Mouse (Mus musculus) embryonic facial prominence, embryonic 12.5 days (tissue): ENCODE results near the gene Cfap300. TPM values are rescaled to one million over a fixed set of nuclear protein-coding genes. Genes with fewer than 3 reads are reported as not detected.

Experiments
- ATAC-seq: fragments of 200-750 bp; cut with Nextera tagmentation; 2 replicates; pipeline ENCODE4 v1.8.0; 2017; ENCODE audit not compliant: insufficient number of reproducible peaks, insufficient read depth, low FRiP score, low TSS enrichment
- H3K27ac ChIP-seq: fragments of 300-500 bp; sonication (generic); 2 replicates; pipeline ENCODE4 v1.5.1; 2016; ENCODE audit warnings: mild to moderate bottlenecking
- H3K27me3 ChIP-seq: fragments of 300-500 bp; sonication (generic); 2 replicates; pipeline ENCODE4 v1.6.1; 2016; ENCODE audit warnings: mild to moderate bottlenecking, moderate library complexity
- H3K36me3 ChIP-seq: fragments of 300-500 bp; sonication (generic); 2 replicates; pipeline ENCODE4 v1.6.1; 2016; ENCODE audit warnings: mild to moderate bottlenecking
- H3K4me1 ChIP-seq: fragments of 300-500 bp; sonication (generic); 2 replicates; pipeline ENCODE4 v1.6.1; 2016
- H3K4me2 ChIP-seq: fragments of 300-500 bp; sonication (generic); replicated peaks from 2 replicates; pipeline ENCODE4 v1.6.1; 2016; ENCODE audit warnings: mild to moderate bottlenecking, moderate library complexity
- H3K4me3 ChIP-seq: fragments of 300-500 bp; sonication (generic); 2 replicates; pipeline ENCODE4 v1.5.1; 2016; ENCODE audit warnings: mild to moderate bottlenecking
- H3K9ac ChIP-seq: fragments of 300-500 bp; sonication (generic); 2 replicates; pipeline ENCODE4 v1.6.1; 2016; ENCODE audit warnings: mild to moderate bottlenecking, moderate library complexity
- H3K9me3 ChIP-seq: fragments of 300-500 bp; sonication (generic); 2 replicates; pipeline ENCODE4 v1.6.1; 2016; ENCODE audit warnings: mild to moderate bottlenecking, moderate library complexity
- WGBS: fragments of 180-500 bp; shearing (Covaris S2); methylation state at CpG from one replicate; pipeline ENCODE4 v1.1.7; 2016; 5-methylcytosine and 5-hydroxymethylcytosine counted together
- polyA plus RNA-seq: library from polyadenylated mRNA; unstranded; fragments of >200 nt; fragmentation: Nextera tagmentation; extraction: Ambion mirVana; gene quantifications from 2 replicates; pipeline ENCODE4 v1.2.1, GENCODE M21; 2016

Gene Cfap300
- polyA plus RNA-seq, 1 experiment from 2014 or later = 16.8 TPM

DNA sequence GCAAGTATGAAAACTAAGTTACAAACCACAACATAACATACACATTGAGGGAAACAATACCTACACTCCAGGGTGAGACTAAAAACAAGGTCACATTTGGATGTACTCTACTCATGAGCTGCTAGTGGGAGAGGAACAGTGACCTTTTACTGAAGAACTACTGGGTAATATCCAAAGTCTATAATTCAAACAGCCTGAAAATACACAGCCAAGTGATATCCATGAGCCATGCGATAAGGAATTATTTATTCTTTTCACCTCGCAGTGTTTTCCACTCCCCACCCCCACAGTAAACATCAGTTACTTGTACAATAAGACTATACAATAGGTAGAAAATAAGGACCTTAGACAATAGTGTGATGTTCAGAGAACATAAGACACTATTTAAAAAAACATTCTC is 62.5 kb downstream of the Cfap300 start:
- 86% methylated on average over 2 of the region's 2 CpGs for WGBS
- no peak overlapping the region for H3K27ac ChIP-seq

DNA sequence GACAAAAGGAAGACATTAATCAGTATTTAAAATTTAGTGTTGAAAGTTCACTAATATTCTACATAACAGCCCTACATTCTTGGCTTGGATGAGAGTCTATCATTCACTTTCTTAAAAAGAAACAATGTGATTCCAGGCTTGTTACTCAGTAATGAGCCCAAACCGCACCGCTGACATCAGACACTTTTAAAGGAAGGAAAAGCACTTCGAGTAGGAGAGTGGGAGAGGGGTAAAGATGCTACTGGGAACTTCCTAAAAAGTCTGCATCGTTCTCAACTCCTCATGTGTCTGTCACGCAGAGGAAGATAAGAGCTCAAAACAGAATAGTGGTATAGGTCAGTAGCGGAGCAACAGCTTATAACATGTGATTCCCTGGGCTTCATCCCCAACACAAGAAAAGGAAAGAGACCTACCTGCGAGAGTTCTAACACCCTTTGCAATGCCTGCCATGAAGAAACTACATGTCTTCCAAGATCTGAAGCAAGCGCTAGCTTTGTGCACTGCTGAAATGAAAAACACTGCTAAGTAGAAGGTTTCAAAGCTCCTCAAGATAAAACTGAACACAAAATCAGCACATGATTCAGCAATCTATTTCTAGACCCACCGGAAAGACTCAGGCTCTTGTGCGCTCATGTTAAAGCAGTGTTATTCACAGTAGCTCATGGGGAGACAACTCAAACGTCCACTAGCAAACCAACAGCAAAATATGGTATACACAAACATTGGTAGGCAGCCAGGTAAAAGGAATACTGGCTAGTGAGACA is 63.3 kb downstream of the Cfap300 start:
- Histone ChIP-seq H3K9ac (no peak overlapping the region), H3K9me3 (no peaks in the 10 kb centered on the region), H3K27me3 (no peaks in the 10 kb centered on the region), H3K4me2 (no peak overlapping the region), H3K4me1 (no peaks in the 10 kb centered on the region), H3K4me3 (no peak overlapping the region), H3K36me3 (peaks cover 23% of the 10 kb centered on the region), H3K27ac (no peak overlapping the region)
- no peak for ATAC-seq
- WGBS = 91% methylated on average over 11 of the region's 11 CpGs

More for the DNA sequence above, 62.5 kb downstream of the Cfap300 start:
- no peak for ATAC-seq
- Histone ChIP-seq H3K9ac (no peak overlapping the region), H3K27me3 (no peaks in the 10 kb centered on the region), H3K4me2 (no peak overlapping the region), H3K4me1 (no peaks in the 10 kb centered on the region), H3K36me3 (peaks cover 18% of the 10 kb centered on the region), H3K9me3 (no peaks in the 10 kb centered on the region), H3K4me3 (no peak overlapping the region)

DNA sequence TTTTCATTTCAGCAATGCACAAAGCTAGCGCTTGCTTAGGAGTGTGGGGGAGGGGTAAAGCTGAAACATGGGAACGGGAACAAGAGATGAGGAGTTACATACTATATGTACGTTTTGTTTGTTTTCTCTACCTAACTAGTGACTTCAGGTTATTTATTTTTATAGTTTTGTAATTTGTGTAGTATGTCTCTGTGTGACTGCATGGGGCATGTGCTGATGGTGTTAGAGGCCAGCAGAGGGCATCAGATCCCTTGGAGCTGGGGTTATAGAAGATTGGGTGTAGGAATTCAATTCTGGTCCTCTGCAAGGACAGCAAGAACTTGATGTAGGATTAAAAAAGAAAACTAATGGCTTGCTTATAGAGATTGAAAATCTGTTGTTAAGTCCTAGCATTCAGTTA is 64.1 kb downstream of the Cfap300 start:
- H3K27me3 ChIP-seq = no peaks in the 10 kb centered on the region
- H3K4me2 ChIP-seq = no peak overlapping the region
- no peak overlapping the region for H3K27ac ChIP-seq
- no peaks in the 10 kb centered on the region for H3K9me3 ChIP-seq
- ATAC-seq = no peak
- H3K9ac ChIP-seq = no peak overlapping the region
- no peak overlapping the region for H3K4me3 ChIP-seq
- WGBS = 79% methylated on average over 3 of the region's 3 CpGs
- no peaks in the 10 kb centered on the region for H3K4me1 ChIP-seq
- peaks cover 30% of the 10 kb centered on the region for H3K36me3 ChIP-seq

DNA sequence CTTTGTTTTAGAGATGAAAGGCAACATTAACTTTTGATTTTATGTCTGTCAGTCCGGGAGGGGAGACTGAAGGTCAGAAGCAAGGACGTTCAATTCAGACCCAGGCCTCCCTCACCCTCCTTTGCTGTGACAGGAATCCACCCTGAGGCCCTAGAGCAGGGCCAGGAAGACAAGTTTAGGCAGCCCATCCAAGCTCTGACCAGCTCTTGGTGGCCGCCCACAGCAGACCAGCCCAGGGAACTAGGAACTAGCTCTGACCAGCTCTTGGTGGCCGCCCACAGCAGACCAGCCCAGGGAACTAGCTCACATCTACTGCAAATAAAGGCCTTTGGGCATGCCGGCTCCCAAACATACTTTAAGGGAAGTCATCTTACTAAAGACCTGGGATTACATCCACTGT is 65.0 kb downstream of the Cfap300 start:
- WGBS = 76% methylated on average over 5 of the region's 5 CpGs
- Histone ChIP-seq H3K36me3 (peaks cover 39% of the 10 kb centered on the region), H3K9ac (no peak overlapping the region), H3K27ac (no peak overlapping the region), H3K9me3 (no peaks in the 10 kb centered on the region), H3K4me3 (no peak overlapping the region), H3K27me3 (no peaks in the 10 kb centered on the region), H3K4me2 (no peak overlapping the region), H3K4me1 (no peaks in the 10 kb centered on the region)
- no peak for ATAC-seq

DNA sequence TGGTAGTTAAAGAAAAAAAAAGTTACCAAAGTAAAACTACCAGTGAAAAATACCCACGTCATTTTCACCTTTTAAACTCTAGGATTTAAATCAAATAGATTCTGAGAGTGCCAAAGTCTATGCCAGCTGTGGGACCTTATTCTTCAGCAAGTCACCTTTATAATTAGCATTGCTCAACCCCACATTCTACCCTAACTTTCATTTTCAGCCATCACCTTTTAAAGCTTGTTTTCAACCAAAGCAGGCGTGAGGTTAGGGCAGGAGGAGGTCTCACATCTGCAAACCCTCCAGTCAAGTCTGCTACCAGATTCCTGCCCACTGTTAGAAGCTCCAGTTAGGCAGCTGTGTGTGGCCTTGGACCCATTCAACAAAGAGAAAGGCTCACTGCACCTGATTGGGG is 70.6 kb downstream of the Cfap300 start:
- 75% methylated on average over 2 of the region's 2 CpGs for WGBS
- no peak overlapping the region for H3K9ac ChIP-seq
- H3K36me3 ChIP-seq = peaks cover 39% of the 10 kb centered on the region

More for the DNA sequence above, 70.6 kb downstream of the Cfap300 start:
- Histone ChIP-seq H3K4me1 (no peaks in the 10 kb centered on the region), H3K4me3 (no peak overlapping the region), H3K9me3 (no peaks in the 10 kb centered on the region), H3K4me2 (no peak overlapping the region), H3K27ac (no peak overlapping the region), H3K27me3 (no peaks in the 10 kb centered on the region)
- no peak for ATAC-seq

Other genes starting within 250 kb of the Cfap300 start
- 43.2 and 47.1 TPM in 2 replicates for gene Birc2, start 205.8 kb downstream of the Cfap300 start, polyA plus RNA-seq
- 8.7 and 8.8 TPM in 2 replicates for gene Birc3, start 169.6 kb downstream of the Cfap300 start, polyA plus RNA-seq
- gene Yap1, start 38.2 kb downstream of the Cfap300 start, polyA plus RNA-seq = 66.6 and 67.6 TPM in 2 replicates
- 2.7 and 4.6 TPM in 2 replicates for gene Cep126, start 91.5 kb upstream of the Cfap300 start, polyA plus RNA-seq